Mouse (Mus musculus): ENCODE results near the gene Gal3st3. TPM values are rescaled to one million over a fixed set of nuclear protein-coding genes. Genes with fewer than 3 reads are reported as not detected.

The Gal3st3 gene
- polyA plus RNA-seq, 1 experiment from 2014 or later: 15.6 TPM

- WGBS: 89% methylated on average over 2 of the region's 2 CpGs
- no peak for ATAC-seq (ENCODE audit: low FRiP score)
These were observed 55.5 kb downstream of the Gal3st3 start for GRCm38 (mm10) chr19:5353609-5354008.

GRCm38 (mm10) chr19:5356080-5356479 lies 57.9 kb downstream of the Gal3st3 start:
- Histone ChIP-seq H3K27ac (ENCODE audit: low read depth, low read length) (no peak overlapping the region), H3K4me3 (ENCODE audit: low read depth, low read length) (no peak overlapping the region), H3K9ac (ENCODE audit: low read length) (no peak overlapping the region), H3K36me3 (ENCODE audit: control insufficient read depth, insufficient read depth, low read length) (no peaks in the 10 kb centered on the region), H3K9me3 (ENCODE audit: control insufficient read depth, low read length) (no peaks in the 10 kb centered on the region), H3K4me1 (ENCODE audit: control insufficient read depth, insufficient read depth, low read length) (no peaks in the 10 kb centered on the region), H3K27me3 (ENCODE audit: control insufficient read depth, insufficient read depth, low read length) (no peaks in the 10 kb centered on the region), H3K4me2 (no peak overlapping the region)
- ATAC-seq (ENCODE audit: low FRiP score) (no peak), DNase-seq (ENCODE audit: low spot score, missing footprints) (no peak)
- no CpG with 5 or more reads among the region's 1 CpGs for WGBS

More at GRCm38 (mm10) chr19:5353609-5354008, 55.5 kb downstream of the Gal3st3 start:
- Histone ChIP-seq H3K4me2 (no peak overlapping the region), H3K9ac (ENCODE audit: low read length) (no peak overlapping the region), H3K9me3 (ENCODE audit: control insufficient read depth, low read length) (no peaks in the 10 kb centered on the region), H3K36me3 (ENCODE audit: control insufficient read depth, insufficient read depth, low read length) (no peaks in the 10 kb centered on the region), H3K4me1 (ENCODE audit: control insufficient read depth, insufficient read depth, low read length) (peaks cover 4% of the 10 kb centered on the region), H3K4me3 (ENCODE audit: low read depth, low read length) (no peak overlapping the region), H3K27me3 (ENCODE audit: control insufficient read depth, insufficient read depth, low read length) (no peaks in the 10 kb centered on the region), H3K27ac (ENCODE audit: low read depth, low read length) (no peak overlapping the region)
- no peak for DNase-seq (ENCODE audit: low spot score, missing footprints)

Other genes with a start within 250 kb of the Gal3st3 start
- gene Rin1, start 247.8 kb upstream of the Gal3st3 start, polyA plus RNA-seq (2014; fragmentation: Nextera tagmentation; extraction: Ambion mirVana): 0.63 and 1.4 TPM in 2 replicates
- 26.7 and 32.2 TPM in 2 replicates for gene Cd248, start 230.3 kb upstream of the Gal3st3 start, polyA plus RNA-seq (2014; fragmentation: Nextera tagmentation; extraction: Ambion mirVana)
- 1.3 TPM in 2 replicates for gene Tmem151a, start 212.8 kb upstream of the Gal3st3 start, polyA plus RNA-seq (2014; fragmentation: Nextera tagmentation; extraction: Ambion mirVana)
- 70.4 and 80.6 TPM in 2 replicates for gene Yif1a, start 209.8 kb upstream of the Gal3st3 start, polyA plus RNA-seq (2014; fragmentation: Nextera tagmentation; extraction: Ambion mirVana)
- gene Cnih2, start 199.8 kb upstream of the Gal3st3 start, polyA plus RNA-seq (2014; fragmentation: Nextera tagmentation; extraction: Ambion mirVana): 106 and 115 TPM in 2 replicates
- 214 and 231 TPM in 2 replicates for gene Rab1b, start 191.3 kb upstream of the Gal3st3 start, polyA plus RNA-seq (2014; fragmentation: Nextera tagmentation; extraction: Ambion mirVana)
- gene Klc2, start 179.8 kb upstream of the Gal3st3 start, polyA plus RNA-seq (2014; fragmentation: Nextera tagmentation; extraction: Ambion mirVana): 24.4 and 25.0 TPM in 2 replicates
- gene Pacs1, start 25.2 kb upstream of the Gal3st3 start, polyA plus RNA-seq (2014; fragmentation: Nextera tagmentation; extraction: Ambion mirVana): 24.8 and 26.1 TPM in 2 replicates
- 377 and 399 TPM in 2 replicates for gene Sf3b2, start 2.9 kb upstream of the Gal3st3 start, polyA plus RNA-seq (2014; fragmentation: Nextera tagmentation; extraction: Ambion mirVana)
- not detected in 2 replicates for gene Catsper1, start 37.4 kb downstream of the Gal3st3 start, polyA plus RNA-seq (2014; fragmentation: Nextera tagmentation; extraction: Ambion mirVana)
- gene Cst6, start 51.2 kb downstream of the Gal3st3 start, polyA plus RNA-seq (2014; fragmentation: Nextera tagmentation; extraction: Ambion mirVana): 1.0 and 2.1 TPM in 2 replicates
- 68.1 and 73.9 TPM in 2 replicates for gene Eif1ad, start 68.4 kb downstream of the Gal3st3 start, polyA plus RNA-seq (2014; fragmentation: Nextera tagmentation; extraction: Ambion mirVana)
- 477 and 512 TPM in 2 replicates for gene Banf1, start 68.8 kb downstream of the Gal3st3 start, polyA plus RNA-seq (2014; fragmentation: Nextera tagmentation; extraction: Ambion mirVana)
- 74.0 and 81.0 TPM in 2 replicates for gene Sart1, start 90.4 kb downstream of the Gal3st3 start, polyA plus RNA-seq (2014; fragmentation: Nextera tagmentation; extraction: Ambion mirVana)
- gene Tsga10ip, start 104.2 kb downstream of the Gal3st3 start, polyA plus RNA-seq (2014; fragmentation: Nextera tagmentation; extraction: Ambion mirVana): not detected in 2 replicates
- 187 and 204 TPM in 2 replicates for gene Drap1, start 126.6 kb downstream of the Gal3st3 start, polyA plus RNA-seq (2014; fragmentation: Nextera tagmentation; extraction: Ambion mirVana)
- gene AI837181, start 126.8 kb downstream of the Gal3st3 start, polyA plus RNA-seq (2014; fragmentation: Nextera tagmentation; extraction: Ambion mirVana): 31.6 and 33.1 TPM in 2 replicates
- gene Fosl1, start 149.2 kb downstream of the Gal3st3 start, polyA plus RNA-seq (2014; fragmentation: Nextera tagmentation; extraction: Ambion mirVana): not detected in 2 replicates
- gene Ccdc85b, start 159.6 kb downstream of the Gal3st3 start, polyA plus RNA-seq (2014; fragmentation: Nextera tagmentation; extraction: Ambion mirVana): 6.9 and 7.8 TPM in 2 replicates
- gene Fibp, start 162.3 kb downstream of the Gal3st3 start, polyA plus RNA-seq (2014; fragmentation: Nextera tagmentation; extraction: Ambion mirVana): 98.3 and 103 TPM in 2 replicates
- 2.4 and 3.0 TPM in 2 replicates for gene Ctsw, start 170.2 kb downstream of the Gal3st3 start, polyA plus RNA-seq (2014; fragmentation: Nextera tagmentation; extraction: Ambion mirVana)
- 52.7 and 54.7 TPM in 2 replicates for gene Efemp2, start 175.6 kb downstream of the Gal3st3 start, polyA plus RNA-seq (2014; fragmentation: Nextera tagmentation; extraction: Ambion mirVana)
- 38.4 TPM in 2 replicates for gene Mus81, start 190.1 kb downstream of the Gal3st3 start, polyA plus RNA-seq (2014; fragmentation: Nextera tagmentation; extraction: Ambion mirVana)
- 3,750 and 3,786 TPM in 2 replicates for gene Cfl1, start 192.1 kb downstream of the Gal3st3 start, polyA plus RNA-seq (2014; fragmentation: Nextera tagmentation; extraction: Ambion mirVana)
- gene 1700020D05Rik, start 205.5 kb downstream of the Gal3st3 start, polyA plus RNA-seq (2014; fragmentation: Nextera tagmentation; extraction: Ambion mirVana): not detected in 2 replicates
- 17.9 and 20.3 TPM in 2 replicates for gene Snx32, start 212.2 kb downstream of the Gal3st3 start, polyA plus RNA-seq (2014; fragmentation: Nextera tagmentation; extraction: Ambion mirVana)